21 mouse cellular contexts compared by ENCODE assay signal in the genomic region with DNA sequence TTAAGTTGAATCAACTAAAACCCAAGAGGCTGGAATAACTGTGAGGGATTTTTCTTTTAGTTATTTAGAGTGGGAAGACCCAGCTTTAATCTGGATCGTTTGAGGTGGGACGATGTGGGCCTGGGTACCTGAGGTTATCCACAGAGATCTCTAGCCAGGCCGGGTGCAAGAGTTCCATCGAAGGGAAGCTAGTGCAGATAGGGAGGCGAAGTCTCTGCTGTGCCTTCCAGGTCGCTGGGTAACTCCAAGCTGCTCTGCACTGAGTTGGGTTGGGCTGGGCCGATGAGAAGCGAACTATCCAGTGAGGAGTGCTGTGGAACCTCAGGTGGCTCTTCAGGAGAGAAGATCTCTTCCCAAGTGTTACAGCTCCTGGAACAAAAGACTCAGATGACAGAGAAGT. TPM values are rescaled to one million over a fixed set of nuclear protein-coding genes. Genes with fewer than 3 reads are reported as not detected.
"Had no signal": no experiment of that assay in that cellular context is flagged by ENCODE, and none has a peak within 500 bp of the region (broad histone marks: within the 10 kb centered on the region; RNA-seq: fewer than 3 reads in every experiment).

No protein-coding gene starts in this region.

- H3K9me3 ChIP-seq: heart, embryonic 15.5 days; intestine, embryonic 15.5 days; limb, embryonic 10.5 days; liver, embryonic 13.5 days had no signal

- DNase-seq: gastrocnemius, postnatal 14 days; gastrocnemius, postnatal 36 days; heart, postnatal 4 days; kidney, adult 18-20 months; kidney, adult 8-10 months; kidney, postnatal 10 days; kidney, postnatal 25 days; kidney, postnatal 4 days; liver; liver, embryonic 13.5 days had no signal

- H3K4me1 ChIP-seq: heart, embryonic 13.5 days; heart, embryonic 15.5 days; hindbrain, embryonic 10.5 days; hindbrain, embryonic 12.5 days; intestine, embryonic 15.5 days; limb, embryonic 10.5 days; liver, embryonic 13.5 days had no signal

- H3K27me3 ChIP-seq: heart, embryonic 13.5 days; heart, embryonic 15.5 days; hindbrain, embryonic 12.5 days; intestine, embryonic 15.5 days; limb, embryonic 12.5 days; liver, embryonic 13.5 days had no signal

- H3K27ac ChIP-seq: heart, embryonic 13.5 days; heart, embryonic 15.5 days; hindbrain, embryonic 10.5 days; hindbrain, embryonic 12.5 days; hindbrain, embryonic 14.5 days; intestine, embryonic 15.5 days; layer of hippocampus, adult 2 months; left cerebral cortex, adult 2 months; limb, embryonic 10.5 days; limb, embryonic 12.5 days; liver, embryonic 13.5 days had no signal

- H3K36me3 ChIP-seq: heart, embryonic 15.5 days; intestine, embryonic 15.5 days had no signal

- H3K4me3 ChIP-seq: heart, embryonic 13.5 days; heart, embryonic 15.5 days; hindbrain, embryonic 10.5 days; hindbrain, embryonic 12.5 days; intestine, embryonic 15.5 days; layer of hippocampus, adult 2 months; left cerebral cortex, adult 2 months; limb, embryonic 10.5 days; limb, embryonic 12.5 days; liver, embryonic 13.5 days had no signal

RNA-seq across cellular contexts. Expression of gene Ebf1, which starts 42.7 kb away (rescaled TPM):
- total RNA-seq: granulocyte monocyte progenitor cell, adult 5-6 weeks had no signal
